Mouse (Mus musculus) G1E (cell line): ENCODE measurements at regions not wholly inside any gene's neighbourhood (a gene's known extent, or its start where the extent isn't known, plus 50 kb on each side); places are given as distances from the start of the nearest gene placed in this dataset.

Experiments used
- ATAC-seq: 2 replicates; pipeline ENCODE4 v1.8.0; 2016; ENCODE audit warnings: mild to moderate bottlenecking; ENCODE audit not compliant: insufficient number of reproducible peaks, poor library complexity, low FRiP score, severe bottlenecking; ENCODE audit errors: extremely low read depth
- DNase-seq: peaks from one replicate; pipeline ENCODE4 v3.0.0; 2012; ENCODE audit warnings: low spot score
- H3K27me3 ChIP-seq: 2 replicates; pipeline ENCODE4 v1.6.1; 2012; ENCODE audit warnings: mild to moderate bottlenecking, low read length, inconsistent platforms; ENCODE audit not compliant: insufficient read depth
- H3K36me3 ChIP-seq: replicated peaks from 2 replicates; pipeline ENCODE3; 2012; ENCODE audit warnings: mild to moderate bottlenecking, inconsistent platforms
- H3K4me1 ChIP-seq: 2 replicates; pipeline ENCODE4 v1.6.1; 2012; ENCODE audit warnings: low read depth, low read length, inconsistent platforms, mixed read lengths; ENCODE audit not compliant: insufficient read depth
- H3K4me3 ChIP-seq: 2 replicates; pipeline ENCODE4 v1.5.1; 2012; ENCODE audit warnings: low read depth, mild to moderate bottlenecking, inconsistent platforms, low read length, moderate library complexity, mixed read lengths
- H3K9me3 ChIP-seq: replicated peaks from 2 replicates; pipeline ENCODE4 v1.6.1; 2012; ENCODE audit warnings: inconsistent platforms
- CTCF ChIP-seq: IDR thresholded peaks from 2 replicates; pipeline ENCODE4 v1.5.1; 2012; ENCODE audit warnings: low read depth, low read length, inconsistent platforms, mixed read lengths
- GATA1 ChIP-seq: IDR thresholded peaks from 2 replicates; pipeline ENCODE4 v1.6.1; 2012; ENCODE audit warnings: borderline replicate concordance, low read length, inconsistent platforms, mixed read lengths
- GATA2 ChIP-seq: IDR thresholded peaks from 2 replicates; pipeline ENCODE4 v1.6.1; 2012; ENCODE audit warnings: low read depth, low read length, inconsistent platforms, borderline replicate concordance
- POLR2AphosphoS5 ChIP-seq: IDR thresholded peaks from 2 replicates; pipeline ENCODE4 v1.6.1; 2012; ENCODE audit warnings: low read depth, low read length, inconsistent platforms; ENCODE audit not compliant: insufficient replicate concordance
- TAL1 ChIP-seq: conservative IDR thresholded peaks from 2 replicates; pipeline ENCODE4 v1.6.1; 2012; ENCODE audit warnings: low read depth, low read length, inconsistent platforms, mixed read lengths

GRCm38 (mm10) chr2:148493281-148493680 is 49.9 kb upstream of the Cd93 start:
- ATAC-seq, result no peak
- no peak for DNase-seq
- Histone ChIP-seq H3K36me3 (no peaks in the 10 kb centered on the region), H3K4me1 (no peaks in the 10 kb centered on the region), H3K9me3 (peaks cover 54% of the 10 kb centered on the region), H3K27me3 (no peaks in the 10 kb centered on the region), H3K4me3 (no peak overlapping the region)
- TF ChIP-seq POLR2AphosphoS5 (no peak), TAL1 (no peak), GATA1 (no peak), GATA2 (no peak), CTCF (no peak)
